Mouse (Mus musculus): ENCODE measurements around the gene Plcb1. TPM values are rescaled to one million over a fixed set of nuclear protein-coding genes. Genes with fewer than 3 reads are reported as not detected.
A peak's percentile ranks its signal among the peaks of the same experiment; 100 is the strongest.

Gene Plcb1
- polyA plus RNA-seq, 1 experiment = 66.5 TPM

DNA sequence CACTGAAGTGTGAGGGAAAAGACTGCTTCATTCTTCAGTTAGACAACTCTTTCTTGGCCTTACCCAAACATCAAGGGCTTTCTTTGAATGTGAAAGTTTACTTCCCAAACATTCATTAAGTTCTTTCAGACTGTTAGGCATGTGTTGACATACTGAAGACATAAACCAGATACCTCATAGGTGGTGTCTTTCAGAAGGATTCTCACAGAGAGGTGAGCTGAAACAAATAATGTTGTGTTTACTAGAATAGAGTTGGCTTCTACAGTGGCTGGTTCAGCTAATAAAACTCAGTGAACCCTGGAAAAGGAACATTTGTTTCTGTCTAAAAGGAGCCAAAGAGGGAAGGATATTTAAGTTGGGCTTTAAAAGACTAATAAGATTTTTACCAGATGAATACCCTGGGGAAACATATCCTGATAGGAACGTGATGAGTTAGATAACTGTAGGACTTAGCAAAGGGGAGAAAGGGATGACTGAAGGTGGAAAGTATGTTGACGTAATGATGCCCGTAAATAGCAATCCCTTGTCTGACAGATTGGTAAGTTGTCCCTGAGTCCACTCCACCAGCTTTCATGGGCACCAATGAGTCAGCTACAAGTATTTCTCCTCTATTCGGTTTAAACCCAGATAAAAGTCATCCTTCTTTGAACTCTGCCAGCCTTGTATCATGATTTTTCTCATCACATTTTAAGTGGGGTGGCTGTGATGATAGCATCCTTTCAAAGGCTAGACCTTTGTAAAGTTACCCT, 265.8 kb downstream of the Plcb1 start:
- H3K27ac ChIP-seq (ENCODE audit: insufficient read depth, low read length) = no peak overlapping the region
- H3K4me1 ChIP-seq (ENCODE audit: control insufficient read depth, insufficient read depth, low read length) = peaks cover 2% of the 10 kb centered on the region; the same call in 1 of the 2 replicates
- H3K4me3 ChIP-seq (ENCODE audit: insufficient read depth, low read length) = no peak overlapping the region
- TF ChIP-seq CTCF (IDR thresholded peaks at IDR 0.05; ENCODE audit: extremely low read depth, insufficient read depth, low read length) (no peak), POLR2A (IDR thresholded peaks at IDR 0.05; ENCODE audit: extremely low read depth, insufficient read depth, low read length) (no peak)

DNA sequence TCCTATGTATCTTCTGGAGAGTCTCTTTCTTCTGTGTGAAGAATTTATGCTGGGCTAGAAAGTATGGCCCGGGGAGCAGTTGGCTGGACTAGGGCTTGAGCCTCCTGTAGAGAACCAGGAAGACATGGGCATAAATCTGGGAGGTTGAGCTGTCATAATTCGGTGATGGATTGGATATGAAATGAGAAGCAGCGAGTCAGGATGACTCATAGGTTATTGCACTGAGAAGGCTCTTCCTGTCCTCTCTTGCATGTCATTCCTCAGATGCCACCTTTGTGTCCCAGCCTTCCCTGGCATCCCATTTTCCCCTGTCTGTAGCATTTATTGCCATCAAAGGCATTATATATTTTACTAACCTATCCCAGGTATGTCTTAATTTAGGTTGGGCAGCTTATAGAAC, 267.5 kb downstream of the Plcb1 start:
- no peak for TF ChIP-seq CTCF (IDR thresholded peaks at IDR 0.05; ENCODE audit: extremely low read depth, insufficient read depth, low read length)
- no peak for TF ChIP-seq POLR2A (IDR thresholded peaks at IDR 0.05; ENCODE audit: extremely low read depth, insufficient read depth, low read length)
- H3K4me1 ChIP-seq (ENCODE audit: control insufficient read depth, insufficient read depth, low read length) = peaks cover 1% of the 10 kb centered on the region; the same call in 1 of the 2 replicates
- no peak overlapping the region for H3K27ac ChIP-seq (ENCODE audit: insufficient read depth, low read length)
- no peak overlapping the region for H3K4me3 ChIP-seq (ENCODE audit: insufficient read depth, low read length)

DNA sequence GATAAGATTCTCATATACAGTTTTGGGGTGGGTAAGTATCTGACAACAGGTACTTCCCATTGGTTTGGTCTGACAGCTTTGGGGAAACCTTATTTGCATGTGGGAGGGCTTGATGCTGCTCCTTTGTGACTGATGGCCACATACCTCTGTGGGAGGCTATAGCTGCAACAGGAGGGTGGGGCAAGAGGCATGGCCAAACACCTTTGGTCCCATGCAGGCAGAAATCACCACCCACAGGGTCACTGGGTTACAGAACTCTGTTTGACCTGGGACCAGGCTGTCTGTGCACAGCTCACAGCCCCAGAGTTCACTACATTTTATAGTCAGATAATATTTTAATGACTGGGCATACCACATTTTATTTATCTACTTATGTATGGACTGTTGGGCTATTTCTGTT, 281.6 kb downstream of the Plcb1 start:
- Histone ChIP-seq H3K27ac (ENCODE audit: insufficient read depth, low read length) (no peak overlapping the region), H3K4me3 (ENCODE audit: insufficient read depth, low read length) (no peak overlapping the region)
- TF ChIP-seq CTCF (IDR thresholded peaks at IDR 0.05; ENCODE audit: extremely low read depth, insufficient read depth, low read length) = no peak
- no peak for TF ChIP-seq POLR2A (IDR thresholded peaks at IDR 0.05; ENCODE audit: extremely low read depth, insufficient read depth, low read length)

DNA sequence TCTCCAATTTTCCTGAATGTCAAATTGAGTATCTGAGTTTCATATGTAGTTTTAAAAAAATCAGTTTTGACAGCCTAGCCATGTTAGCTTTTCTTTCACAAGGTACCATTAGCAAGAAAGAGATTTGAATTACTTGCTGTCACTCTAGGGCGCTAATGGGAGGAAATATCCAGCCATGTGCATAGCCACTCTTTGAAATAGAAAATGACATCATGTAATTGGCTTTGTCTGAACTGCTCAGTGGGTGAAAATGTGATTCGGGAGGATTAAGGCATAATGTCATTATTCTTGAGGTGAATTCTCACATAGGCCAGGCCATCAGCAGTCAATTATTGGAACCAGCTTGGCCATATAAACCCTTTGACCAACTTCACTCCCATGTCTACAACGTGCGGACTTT, 285.5 kb downstream of the Plcb1 start:
- H3K4me3 ChIP-seq (ENCODE audit: insufficient read depth, low read length) = no peak overlapping the region
- TF ChIP-seq POLR2A (IDR thresholded peaks at IDR 0.05; ENCODE audit: extremely low read depth, insufficient read depth, low read length) = no peak
- no peak for TF ChIP-seq CTCF (IDR thresholded peaks at IDR 0.05; ENCODE audit: extremely low read depth, insufficient read depth, low read length)
- no peak overlapping the region for H3K27ac ChIP-seq (ENCODE audit: insufficient read depth, low read length)

More for the DNA sequence above, 281.6 kb downstream of the Plcb1 start:
- no peaks in the 10 kb centered on the region; the same call in 1 of the 2 replicates for H3K4me1 ChIP-seq (ENCODE audit: control insufficient read depth, insufficient read depth, low read length)

DNA sequence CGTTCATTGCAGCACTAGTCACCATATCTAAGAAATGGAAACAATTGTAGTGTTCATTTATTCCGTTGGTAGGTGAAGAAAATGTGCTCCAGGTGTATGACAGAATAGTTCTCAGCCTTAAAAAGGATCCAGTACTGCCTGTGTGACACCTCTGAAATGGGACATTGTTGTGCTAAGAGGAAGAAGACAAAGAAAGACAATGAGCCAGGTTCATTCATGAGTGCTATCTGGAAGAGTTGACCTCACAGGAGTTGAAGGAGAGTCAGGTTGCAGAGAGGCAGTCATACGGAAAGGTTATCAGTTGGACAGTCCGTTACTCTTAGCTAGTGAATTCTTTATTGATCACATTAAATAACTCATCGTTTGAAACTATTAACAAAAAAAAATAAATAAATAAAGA, 286.6 kb downstream of the Plcb1 start:
- Histone ChIP-seq H3K27ac (ENCODE audit: insufficient read depth, low read length) (no peak overlapping the region), H3K4me1 (ENCODE audit: control insufficient read depth, insufficient read depth, low read length) (no peaks in the 10 kb centered on the region), H3K4me3 (ENCODE audit: insufficient read depth, low read length) (no peak overlapping the region)
- TF ChIP-seq POLR2A (IDR thresholded peaks at IDR 0.05; ENCODE audit: extremely low read depth, insufficient read depth, low read length) (no peak), CTCF (IDR thresholded peaks at IDR 0.05; ENCODE audit: extremely low read depth, insufficient read depth, low read length) (no peak)

More for the DNA sequence above, 285.5 kb downstream of the Plcb1 start:
- no peaks in the 10 kb centered on the region; the same call in 1 of the 2 replicates for H3K4me1 ChIP-seq (ENCODE audit: control insufficient read depth, insufficient read depth, low read length)

DNA sequence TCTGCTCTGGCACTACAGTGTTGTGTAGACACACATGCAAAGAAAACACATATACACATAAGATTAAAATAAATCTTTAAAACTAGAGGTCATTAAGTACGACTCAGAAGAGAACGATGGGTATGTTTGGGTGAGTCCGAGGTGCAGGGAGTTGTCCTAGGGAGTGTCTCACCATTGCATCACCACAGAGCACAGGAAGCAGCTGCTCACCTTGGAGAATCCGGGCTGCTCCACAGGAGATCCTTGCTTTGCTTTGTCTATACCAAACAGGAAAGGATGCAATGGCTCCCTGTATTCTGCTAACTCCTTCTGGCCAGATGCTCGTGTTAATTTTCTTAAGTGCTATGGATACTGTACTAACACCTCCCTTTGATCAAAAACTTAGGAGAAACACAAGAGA, 287.1 kb downstream of the Plcb1 start:
- no peak overlapping the region for H3K4me3 ChIP-seq (ENCODE audit: insufficient read depth, low read length)
- no peak for TF ChIP-seq CTCF (IDR thresholded peaks at IDR 0.05; ENCODE audit: extremely low read depth, insufficient read depth, low read length)
- TF ChIP-seq POLR2A (IDR thresholded peaks at IDR 0.05; ENCODE audit: extremely low read depth, insufficient read depth, low read length) = no peak
- no peak overlapping the region for H3K27ac ChIP-seq (ENCODE audit: insufficient read depth, low read length)
- H3K4me1 ChIP-seq (ENCODE audit: control insufficient read depth, insufficient read depth, low read length) = no peaks in the 10 kb centered on the region

GRCm38 (mm10) chr2:135075375-135075774, 289.5 kb downstream of the Plcb1 start:
- Histone ChIP-seq H3K27ac (ENCODE audit: insufficient read depth, low read length) (no peak overlapping the region), H3K4me1 (ENCODE audit: control insufficient read depth, insufficient read depth, low read length) (peaks cover 2% of the 10 kb centered on the region; the same call in 1 of the 2 replicates), H3K4me3 (ENCODE audit: insufficient read depth, low read length) (no peak overlapping the region)
- no peak for TF ChIP-seq POLR2A (IDR thresholded peaks at IDR 0.05; ENCODE audit: extremely low read depth, insufficient read depth, low read length)
- TF ChIP-seq CTCF (IDR thresholded peaks at IDR 0.05; ENCODE audit: extremely low read depth, insufficient read depth, low read length) = no peak

DNA sequence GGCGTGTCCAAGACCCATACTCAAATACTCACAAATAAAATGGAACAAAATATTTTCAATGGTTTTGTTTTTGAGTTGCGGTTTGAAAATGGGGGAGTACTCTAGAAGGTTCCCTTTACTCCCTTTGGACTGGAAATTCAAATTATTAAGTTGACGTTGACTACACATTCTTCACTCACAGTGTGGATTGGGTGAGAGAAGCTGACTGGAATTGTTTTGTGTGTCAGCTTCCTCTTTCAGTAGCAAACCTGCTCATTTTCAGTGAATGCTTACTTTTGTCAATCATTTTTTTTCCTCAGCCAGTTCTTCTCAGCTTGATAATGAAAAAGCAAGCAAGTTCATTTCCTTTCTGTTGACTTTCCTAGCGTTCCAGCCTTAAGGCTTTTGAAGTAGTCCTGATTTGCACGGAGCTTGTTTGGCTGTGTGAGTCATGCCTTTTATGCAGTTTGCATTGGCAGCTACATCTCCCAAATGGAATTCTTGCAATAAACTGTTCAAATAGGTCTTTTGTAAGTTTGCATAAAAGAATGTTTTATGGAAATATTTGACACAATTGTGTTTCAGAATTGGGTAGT, 306.8 kb downstream of the Plcb1 start:
- 0 out of 2 replicates have a peak overlapping the region, but pooled peaks have one; percentile 35 for H3K27ac ChIP-seq (ENCODE audit: insufficient read depth, low read length)
- TF ChIP-seq CTCF (IDR thresholded peaks at IDR 0.05; ENCODE audit: extremely low read depth, insufficient read depth, low read length) (no peak), POLR2A (IDR thresholded peaks at IDR 0.05; ENCODE audit: extremely low read depth, insufficient read depth, low read length) (no peak)
- H3K4me3 ChIP-seq (ENCODE audit: insufficient read depth, low read length) = no peak overlapping the region
- peaks cover 8% of the 10 kb centered on the region for H3K4me1 ChIP-seq (ENCODE audit: control insufficient read depth, insufficient read depth, low read length)

DNA sequence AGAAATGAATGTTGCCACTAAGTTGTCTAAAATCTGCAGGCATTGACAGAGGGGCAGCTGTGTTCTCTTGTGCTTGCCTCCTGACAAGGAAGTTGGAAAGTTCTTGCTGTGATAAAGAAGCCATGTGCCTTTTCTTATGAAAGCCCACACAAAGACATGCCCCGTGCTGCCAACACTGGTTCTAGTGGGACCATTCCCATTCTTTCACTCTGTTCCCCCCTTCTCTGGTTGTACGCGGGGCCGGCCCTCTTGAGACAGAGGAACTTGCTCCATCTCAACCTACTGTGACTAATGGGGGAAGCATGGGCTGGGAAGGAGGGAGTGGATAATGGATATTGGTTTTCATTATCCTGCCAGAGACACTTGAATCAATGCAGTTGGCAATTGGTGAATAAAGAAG, 315.4 kb downstream of the Plcb1 start:
- peaks cover 1% of the 10 kb centered on the region for H3K4me1 ChIP-seq (ENCODE audit: control insufficient read depth, insufficient read depth, low read length)
- TF ChIP-seq CTCF (IDR thresholded peaks at IDR 0.05; ENCODE audit: extremely low read depth, insufficient read depth, low read length) (no peak), POLR2A (IDR thresholded peaks at IDR 0.05; ENCODE audit: extremely low read depth, insufficient read depth, low read length) (no peak)
- H3K27ac ChIP-seq (ENCODE audit: insufficient read depth, low read length) = no peak overlapping the region
- no peak overlapping the region for H3K4me3 ChIP-seq (ENCODE audit: insufficient read depth, low read length)

GRCm38 (mm10) chr2:135101943-135102342, 316.1 kb downstream of the Plcb1 start:
- H3K4me1 ChIP-seq (ENCODE audit: control insufficient read depth, insufficient read depth, low read length) = peaks cover 1% of the 10 kb centered on the region
- no peak for TF ChIP-seq POLR2A (IDR thresholded peaks at IDR 0.05; ENCODE audit: extremely low read depth, insufficient read depth, low read length)
- TF ChIP-seq CTCF (IDR thresholded peaks at IDR 0.05; ENCODE audit: extremely low read depth, insufficient read depth, low read length) = no peak
- H3K4me3 ChIP-seq (ENCODE audit: insufficient read depth, low read length) = no peak overlapping the region
- H3K27ac ChIP-seq (ENCODE audit: insufficient read depth, low read length) = no peak overlapping the region
